Mouse (Mus musculus): ENCODE measurements around the gene Fastkd5.

GRCm38 (mm10) chr2:130635847-130636246, 6.0 kb upstream of the Fastkd5 start:
- TF ChIP-seq CTCF (IDR thresholded peaks at IDR 0.05; ENCODE audit: control insufficient read depth, insufficient read depth, insufficient replicate concordance, low read depth, low read length) (no peak), POLR2A (IDR thresholded peaks at IDR 0.05; ENCODE audit: control insufficient read depth, low read depth, low read length) (no peak)

Data from testis, adult 2 months (tissue).